Mouse (Mus musculus): Measurements from ENCODE around the gene Pabpc1l.
"Not testable (repeated sequence)": the region's sequence is repeated elsewhere in the genome, so short reads cannot be mapped to it uniquely, and the experiment has no call there.

The Pabpc1l gene

DNA sequence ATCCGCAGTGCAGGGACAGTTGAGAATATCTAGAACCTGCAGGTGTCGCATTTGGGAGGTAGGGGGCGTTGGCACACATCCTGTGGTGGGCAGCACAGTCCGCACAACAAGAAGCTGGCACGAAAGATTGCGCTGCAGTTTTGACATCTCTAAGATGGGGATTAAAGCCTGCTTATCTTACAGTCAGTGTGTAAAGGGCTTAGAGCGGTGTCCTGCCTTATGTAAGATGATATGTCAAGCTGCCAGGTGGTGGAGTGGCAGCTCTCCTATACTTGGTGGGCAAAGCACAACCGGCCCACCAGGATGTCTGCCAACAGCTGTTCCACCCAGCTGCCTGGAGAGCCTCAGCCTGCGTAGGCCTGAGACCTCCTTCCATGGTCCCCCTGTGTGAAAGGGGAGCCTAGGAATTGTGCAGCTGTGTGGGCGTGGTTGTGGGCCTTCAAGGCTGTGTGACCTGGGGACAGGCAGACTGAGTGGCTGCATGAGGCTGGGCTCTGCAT lies 11.3 kb downstream of the Pabpc1l start:
- DNase-seq (ENCODE audit: low spot score in 2 of 2), result no peak

DNA sequence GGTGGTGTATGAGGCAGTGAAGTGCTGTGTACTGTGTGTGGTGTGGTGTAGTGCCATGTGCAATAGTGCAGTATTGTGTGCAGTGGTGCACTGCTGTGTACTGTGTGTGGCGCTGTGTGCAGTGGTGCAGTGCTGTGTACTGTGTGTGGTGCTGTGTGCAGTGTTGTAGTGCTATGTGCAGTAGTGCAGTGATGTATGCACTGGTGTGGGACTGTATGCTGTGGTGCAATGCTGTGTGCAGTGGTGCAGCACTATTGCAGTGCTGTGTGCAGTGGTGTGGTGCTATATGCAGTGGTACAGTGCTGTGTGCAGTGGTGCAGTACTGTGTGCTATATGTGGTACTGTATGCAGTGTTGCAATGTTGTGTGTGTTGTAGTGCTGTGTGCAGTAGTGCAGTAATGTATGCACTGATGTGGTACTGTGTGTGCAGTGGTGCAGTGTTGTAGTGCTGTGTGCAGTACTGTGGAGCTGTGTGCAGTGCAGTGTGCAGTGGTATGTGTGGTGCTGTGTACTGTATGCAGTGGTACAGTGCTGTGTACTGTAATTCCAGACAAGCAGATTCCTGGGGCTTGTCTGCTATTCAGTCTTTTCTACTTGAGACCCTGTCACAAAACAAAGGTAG lies 13.3 kb downstream of the Pabpc1l start:
- no peak for DNase-seq (ENCODE audit: low spot score in 2 of 2)

DNA sequence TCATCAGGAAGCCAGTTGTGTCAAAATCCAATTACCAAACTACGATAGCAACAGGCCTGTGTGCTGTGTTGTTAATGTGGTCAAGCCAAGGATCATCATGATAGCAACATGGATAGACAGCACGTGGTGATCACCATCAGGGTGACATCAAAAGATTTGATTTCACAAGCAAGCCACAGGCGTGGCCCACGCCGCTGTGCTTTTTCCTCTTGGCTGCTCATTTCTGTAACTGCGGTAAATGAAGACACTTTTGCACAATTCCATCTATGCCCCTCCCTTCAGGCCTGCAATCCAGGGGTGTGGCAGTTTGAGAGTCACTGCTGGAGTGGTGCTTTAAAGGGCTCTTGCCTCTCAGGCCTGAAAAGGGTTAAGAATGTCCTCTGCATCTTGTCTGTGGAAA lies 15.7 kb downstream of the Pabpc1l start:
- DNase-seq (ENCODE audit: low spot score in 2 of 2), result peak in 1 of 2 experiments; percentile 22

DNA sequence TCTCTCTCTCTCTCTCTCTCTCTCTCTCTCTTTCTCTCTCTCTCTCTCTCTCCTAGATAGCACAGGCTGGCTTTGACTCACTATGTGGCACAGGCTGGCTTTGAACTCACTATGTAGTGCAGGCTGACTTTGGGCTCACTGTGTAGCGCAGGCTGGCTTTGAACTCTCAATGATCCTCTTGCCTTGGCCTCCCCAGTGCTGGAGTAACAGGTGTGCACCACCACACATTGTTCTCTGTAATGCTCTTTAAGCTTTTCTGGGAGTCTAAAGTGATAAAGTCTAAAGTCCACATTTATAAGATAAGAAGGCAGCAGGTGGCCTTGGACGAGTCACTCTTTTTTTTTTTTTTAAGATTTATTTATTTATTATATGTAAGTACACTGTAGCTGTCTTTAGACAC lies 16.3 kb downstream of the Pabpc1l start:
- DNase-seq (ENCODE audit: low spot score in 2 of 2), result no peak

DNA sequence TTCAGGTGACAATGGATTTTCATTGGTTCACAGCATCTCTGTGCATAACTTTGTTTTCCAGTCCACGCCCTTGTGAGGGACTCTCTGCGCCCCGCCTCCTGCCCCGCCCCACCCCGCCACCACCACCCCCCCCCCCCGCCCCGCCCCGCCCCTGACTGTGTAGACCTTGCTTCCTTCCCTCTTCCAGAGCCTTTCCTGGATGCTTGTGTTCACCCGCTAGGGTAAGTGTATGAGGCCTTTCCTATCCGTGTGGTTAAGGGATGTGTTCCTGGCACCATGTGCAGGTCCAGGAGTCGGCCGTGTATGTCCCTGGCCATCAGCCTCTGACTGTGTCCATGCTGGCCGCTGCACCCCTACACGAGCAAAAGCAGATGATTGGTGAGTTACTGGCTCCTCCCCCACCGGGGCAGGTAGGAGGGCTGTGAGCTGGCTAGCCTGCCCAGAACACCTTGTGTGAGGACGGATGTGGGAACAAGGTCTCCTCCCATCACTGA lies 22.0 kb downstream of the Pabpc1l start:
- DNase-seq (ENCODE audit: low spot score in 2 of 2), result peak; percentile 39 to 66

DNA sequence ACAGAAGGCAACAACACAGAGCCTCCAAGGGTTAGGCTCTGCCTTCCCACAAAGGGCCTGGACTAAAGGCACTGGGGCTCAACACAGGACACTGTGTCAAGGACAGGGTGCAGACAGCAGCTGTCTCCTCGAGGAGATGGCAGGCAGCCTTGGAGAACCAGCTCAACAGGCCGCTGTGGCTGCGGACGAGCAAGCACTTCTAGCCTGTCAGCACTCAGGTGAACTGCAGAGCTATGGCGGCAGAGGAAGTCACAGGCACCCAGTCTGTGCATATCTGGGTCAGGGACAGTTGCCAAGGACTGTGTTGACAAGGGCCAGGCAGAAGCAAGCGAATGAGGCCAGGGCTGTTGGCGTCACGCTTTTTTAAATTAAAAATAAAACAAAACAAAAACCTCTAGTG lies 28.5 kb downstream of the Pabpc1l start:
- DNase-seq (ENCODE audit: low spot score in 2 of 2), result no peak

DNA sequence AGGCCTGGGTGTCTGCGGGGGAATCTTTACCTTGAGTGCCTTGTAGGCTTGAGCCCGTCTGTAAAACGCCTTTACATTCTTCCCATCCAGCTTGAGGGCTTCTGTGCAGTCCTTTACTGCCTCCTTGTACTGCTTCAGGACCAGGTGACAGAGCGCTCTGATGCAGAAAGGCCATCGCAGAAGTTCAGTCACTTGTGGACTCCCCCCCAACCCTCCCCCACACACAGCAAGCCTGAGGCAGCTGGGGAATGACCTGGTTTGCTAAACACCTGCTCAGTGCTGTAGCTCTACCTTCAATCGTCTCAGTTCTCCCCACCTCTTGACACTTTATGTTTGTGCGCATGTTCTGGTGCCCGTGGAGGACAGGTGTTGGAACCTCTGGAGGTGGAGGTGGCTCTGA lies 29.4 kb downstream of the Pabpc1l start:
- no peak for DNase-seq (ENCODE audit: low spot score in 2 of 2)

DNA sequence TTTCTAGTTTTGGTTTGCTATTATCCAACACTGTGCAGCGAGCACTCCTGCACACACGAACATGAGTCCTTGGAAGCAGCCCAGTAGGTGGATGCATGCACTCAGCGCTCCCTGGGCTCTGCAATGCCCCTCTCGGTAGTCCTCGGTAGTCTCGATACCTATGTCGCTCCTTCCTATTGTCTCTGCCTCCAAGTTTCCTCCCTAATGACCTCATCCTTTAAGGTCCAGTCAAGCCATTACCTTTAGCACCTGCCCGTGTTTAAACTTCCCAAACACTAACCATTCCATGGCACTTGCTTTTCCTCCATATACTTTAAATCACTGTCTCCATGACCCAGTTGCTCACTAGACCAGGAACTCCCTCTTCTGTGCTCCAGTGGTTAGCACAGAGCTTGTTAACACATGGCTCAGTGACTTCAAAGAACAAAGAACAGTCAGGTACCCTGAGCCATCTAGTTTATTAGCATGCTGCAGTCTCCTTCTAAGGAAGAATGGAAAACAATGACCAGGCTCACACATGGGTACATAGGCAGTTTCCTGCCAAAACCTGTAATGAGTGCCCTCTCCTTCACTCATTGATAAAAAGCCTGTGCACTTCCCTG lies 34.5 kb downstream of the Pabpc1l start:
- DNase-seq (ENCODE audit: low spot score in 2 of 2), result no peak

DNA sequence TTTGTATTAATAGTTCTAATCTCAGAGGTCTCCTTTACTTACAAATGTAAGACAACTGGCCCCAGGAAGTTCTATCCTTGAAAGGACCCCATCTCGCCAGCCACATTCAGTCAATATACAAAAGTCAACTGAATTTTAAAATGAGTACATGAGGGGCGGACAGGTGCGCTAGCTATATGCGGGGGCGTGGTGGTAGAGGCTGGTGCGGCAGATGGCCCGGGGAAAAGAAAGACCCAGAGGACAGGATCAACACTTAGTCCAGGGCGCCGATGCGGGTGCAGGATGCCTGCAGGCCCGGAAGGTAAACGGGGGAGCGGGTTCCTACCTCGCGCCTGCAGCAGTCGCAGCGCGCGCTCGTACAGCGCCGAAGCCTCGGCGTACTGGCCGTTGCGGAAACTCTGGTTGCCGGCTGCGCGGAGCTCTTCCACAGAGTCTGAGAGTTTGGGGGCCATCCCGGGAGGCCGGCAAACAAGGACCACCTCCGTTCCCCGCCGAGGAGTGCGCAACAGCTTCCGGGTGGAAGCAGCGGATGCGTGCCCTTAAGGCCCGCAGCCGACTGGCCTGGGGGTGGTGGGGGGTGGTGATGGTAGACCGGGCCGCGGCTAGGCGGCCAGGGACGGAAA lies 45.0 kb downstream of the Pabpc1l start, which contains the start of gene Stk4:
Stk4 (plus strand) TSS at position 181 of the 623 bp plus-strand sequence.
- DNase-seq (ENCODE audit: low spot score in 2 of 2), result peak in 1 of 2 experiments; percentile 75

DNA sequence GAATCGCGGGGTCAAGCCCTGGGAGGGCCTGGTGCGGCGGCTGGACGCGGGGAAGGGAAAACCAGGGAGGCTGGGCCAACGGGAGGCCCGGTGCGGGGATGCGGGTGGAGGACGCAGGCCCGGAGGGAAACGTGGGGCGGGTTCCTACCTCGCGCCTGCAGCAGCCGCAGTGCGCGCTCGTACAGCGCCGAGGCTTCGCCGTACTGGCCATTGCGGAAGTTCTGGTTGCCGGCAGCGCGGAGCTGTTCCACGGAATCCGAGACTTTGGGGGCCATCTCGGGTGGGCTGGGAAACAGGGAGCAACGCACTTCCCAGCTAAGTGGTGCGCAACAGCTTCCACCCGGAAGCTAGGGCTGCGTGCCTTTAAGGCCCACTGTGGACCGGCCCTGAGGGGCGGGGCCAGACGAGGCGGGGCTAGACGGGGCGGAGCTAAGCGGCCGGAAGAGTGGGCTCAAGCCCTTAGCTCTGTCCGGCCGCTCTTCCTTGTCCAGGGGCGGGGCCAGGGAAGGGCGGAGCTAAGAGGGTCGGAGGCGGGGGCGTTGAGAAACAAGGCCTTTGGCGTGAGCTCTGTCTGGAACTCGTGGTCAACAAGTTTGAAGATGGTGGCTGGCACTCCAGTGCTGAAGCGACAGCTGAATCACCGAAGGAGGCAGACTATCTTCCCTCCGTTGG lies 45.7 kb downstream of the Pabpc1l start, which contains the start of gene Tomm34:
Tomm34 (minus strand) TSS at position 405 of the 672 bp plus-strand sequence.
- peak; percentile 95 to 96 for DNase-seq (ENCODE audit: low spot score in 2 of 2)

DNA sequence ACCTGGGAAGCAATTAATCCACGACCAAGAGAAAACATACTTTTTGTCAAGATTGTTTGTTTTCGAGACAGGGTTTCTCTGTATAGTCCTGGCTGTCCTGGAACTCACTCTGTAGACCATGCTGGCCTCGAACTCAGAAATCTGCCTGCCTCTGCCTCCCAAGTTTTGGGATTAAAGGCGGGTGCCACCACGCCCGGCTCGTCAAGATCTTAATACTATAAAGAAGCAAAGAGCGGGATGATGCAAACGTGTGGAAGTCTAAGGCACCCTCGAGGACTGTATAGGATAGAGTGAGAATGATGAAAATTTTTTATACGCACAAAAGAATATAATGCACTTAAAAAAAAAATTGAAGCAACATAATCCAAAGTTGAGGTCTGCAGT lies 46.2 kb downstream of the Pabpc1l start:
- not testable (repeated sequence) for DNase-seq (ENCODE audit: low spot score in 2 of 2)

DNA sequence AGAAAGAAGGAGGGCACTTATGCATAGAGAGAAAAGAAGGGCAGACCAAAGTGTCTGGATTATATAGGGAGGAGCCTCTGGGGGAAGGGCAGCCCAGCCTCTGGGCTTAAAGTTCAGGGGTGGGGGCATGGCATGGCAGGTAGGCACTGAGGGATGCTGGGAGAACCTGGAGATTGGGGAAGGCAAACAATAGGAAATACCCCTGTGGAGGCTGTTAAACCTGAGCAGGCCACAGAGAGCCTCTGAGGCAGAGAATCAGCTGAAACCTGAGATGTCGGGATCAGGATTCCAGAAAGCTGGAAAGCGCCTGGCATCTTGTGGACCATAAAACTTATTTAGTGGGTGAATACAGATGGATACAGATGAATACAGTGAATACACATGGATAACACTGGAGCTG lies 46.9 kb downstream of the Pabpc1l start:
- no peak for DNase-seq (ENCODE audit: low spot score in 2 of 2)

DNA sequence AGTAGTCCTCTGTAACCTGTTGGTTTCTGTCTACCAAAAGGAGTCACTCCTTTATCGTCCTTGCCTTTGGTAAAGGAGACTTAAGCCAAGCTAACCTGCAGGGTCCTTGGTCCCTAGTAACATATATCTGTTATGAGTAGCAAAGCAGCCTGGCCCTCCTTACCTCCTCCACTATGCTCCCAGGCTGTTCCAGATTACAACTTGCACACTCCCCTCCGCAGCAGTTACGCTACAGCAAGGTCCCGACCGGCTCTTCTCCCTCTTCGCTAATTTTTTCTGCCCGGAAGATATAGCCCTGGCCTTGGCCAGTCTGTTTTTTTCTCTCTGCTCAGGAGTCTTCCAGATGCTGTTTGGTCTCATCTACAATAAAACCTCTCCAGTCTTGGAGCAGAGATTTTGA lies 47.9 kb downstream of the Pabpc1l start:
- DNase-seq (ENCODE audit: low spot score in 2 of 2), result no peak

DNA sequence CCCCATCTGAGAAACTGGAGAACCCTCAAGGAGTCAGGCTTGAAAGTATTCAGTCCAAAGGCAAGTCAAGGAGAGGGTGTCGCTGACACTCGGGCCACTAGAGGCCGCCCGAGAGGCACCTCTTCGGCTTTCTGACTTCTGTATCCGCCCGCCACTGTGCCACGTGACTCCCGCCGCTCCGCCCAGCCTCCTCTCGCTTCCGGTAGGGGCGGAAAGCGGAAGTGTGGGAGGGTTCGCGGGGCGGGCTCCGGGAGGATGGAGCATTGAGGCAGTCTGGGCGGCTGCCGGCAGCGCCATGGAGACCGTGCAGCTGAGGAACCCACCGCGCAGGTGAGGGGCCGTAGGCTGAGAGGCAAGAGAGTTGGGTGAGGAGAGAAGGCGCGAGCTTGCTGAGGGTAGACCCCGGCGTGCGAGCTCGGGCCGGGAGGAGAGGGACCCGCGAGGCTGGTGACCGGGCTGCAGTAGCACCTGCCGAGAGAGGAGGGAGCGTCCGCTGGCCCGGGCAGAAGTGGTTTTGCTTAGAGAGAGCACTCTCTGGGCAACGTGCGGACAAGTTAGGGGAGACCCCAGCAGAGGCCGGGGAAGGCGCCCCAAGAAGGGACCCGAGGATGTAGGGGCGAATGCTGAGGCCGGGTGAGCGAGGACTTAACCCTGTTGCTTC lies 48.8 kb downstream of the Pabpc1l start:
- DNase-seq (ENCODE audit: low spot score in 2 of 2), result peak; percentile 98 to 99

DNA sequence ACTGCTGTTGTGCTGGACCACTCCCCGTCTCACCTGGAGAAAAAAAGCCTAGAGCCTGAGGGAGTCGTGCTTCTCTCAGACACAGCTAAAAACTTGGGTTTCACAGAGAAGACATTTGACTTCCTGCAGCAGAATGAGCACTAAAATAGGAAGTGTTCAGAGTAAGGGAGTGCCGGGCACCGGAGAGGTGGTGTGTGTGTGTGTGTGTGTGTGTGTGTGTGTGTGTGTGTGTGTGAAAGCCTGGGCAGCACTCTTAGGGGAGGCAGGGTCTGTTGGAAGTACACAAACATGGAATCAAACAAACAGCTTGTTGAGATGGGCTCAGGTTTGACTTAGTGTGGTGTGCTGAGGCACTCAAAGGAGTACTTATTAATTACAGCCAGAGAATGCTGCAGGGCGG lies 49.8 kb downstream of the Pabpc1l start:
- peak; percentile 49 to 73 for DNase-seq (ENCODE audit: low spot score in 2 of 2)

DNA sequence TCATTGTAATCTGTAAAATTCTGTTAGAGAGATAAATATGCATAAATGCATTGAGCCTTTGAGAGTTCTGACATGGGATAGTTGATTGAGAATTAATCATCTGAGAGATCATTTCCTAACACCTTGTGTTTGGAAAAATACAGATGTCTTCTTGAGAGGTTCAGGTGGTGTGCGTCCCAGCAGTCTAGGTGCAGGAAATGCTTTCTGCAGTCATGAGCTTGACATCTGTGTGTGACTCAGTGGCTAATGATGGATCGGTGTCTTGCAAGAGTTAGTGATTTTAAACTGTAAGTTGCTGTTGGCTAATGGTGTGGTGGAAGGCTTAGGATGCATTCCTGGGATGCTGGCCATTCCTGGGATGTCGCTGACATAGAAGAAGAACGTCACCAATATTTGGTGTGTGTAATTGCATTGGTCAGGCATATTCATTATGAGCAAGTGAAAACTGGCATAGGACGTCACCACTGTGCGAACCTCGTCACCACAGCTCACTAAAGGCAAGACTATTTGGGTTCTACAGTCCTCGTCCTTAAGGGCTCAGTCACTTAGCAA lies 51.7 kb downstream of the Pabpc1l start:
- DNase-seq (ENCODE audit: low spot score in 2 of 2), result no peak

DNA sequence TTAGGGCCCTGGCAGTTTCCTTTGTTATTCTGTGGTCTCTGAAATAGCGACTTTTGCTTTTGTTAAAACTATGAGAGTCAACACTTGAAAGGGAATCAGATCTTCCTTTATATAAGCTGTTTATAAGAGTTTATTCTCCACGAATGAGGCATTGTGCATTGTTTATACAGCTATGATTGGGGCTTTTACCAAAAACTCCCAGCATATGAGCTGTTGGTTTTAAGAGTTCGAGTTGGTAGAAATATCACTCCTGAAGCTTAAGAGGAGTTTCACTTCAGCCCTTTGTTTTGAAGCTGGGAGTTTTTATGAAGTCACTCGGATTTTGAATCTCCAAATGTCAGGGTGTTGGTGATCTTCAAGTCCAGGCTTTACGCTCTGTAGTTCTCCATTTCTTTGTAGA lies 52.6 kb downstream of the Pabpc1l start:
- no peak for DNase-seq (ENCODE audit: low spot score in 2 of 2)

DNA sequence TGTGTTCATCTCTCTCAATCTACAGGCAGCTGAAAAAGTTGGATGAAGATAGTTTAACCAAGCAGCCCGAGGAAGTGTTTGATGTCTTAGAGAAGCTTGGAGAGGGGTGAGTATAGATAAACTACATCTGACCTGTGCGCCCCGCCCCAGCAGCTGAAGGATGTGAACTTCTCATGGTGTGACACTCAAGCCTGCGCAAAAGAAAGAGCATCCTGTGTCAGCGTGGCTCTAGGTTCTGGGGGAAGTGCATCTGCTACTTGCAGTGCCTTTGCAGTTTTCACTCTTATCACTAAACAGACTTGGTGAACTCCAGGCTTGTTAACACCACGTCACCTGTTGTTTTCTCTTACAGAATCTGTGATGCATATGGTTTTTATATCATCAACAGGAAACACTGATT lies 54.2 kb downstream of the Pabpc1l start:
- DNase-seq (ENCODE audit: low spot score in 2 of 2), result peak in 1 of 2 experiments; percentile 35

DNA sequence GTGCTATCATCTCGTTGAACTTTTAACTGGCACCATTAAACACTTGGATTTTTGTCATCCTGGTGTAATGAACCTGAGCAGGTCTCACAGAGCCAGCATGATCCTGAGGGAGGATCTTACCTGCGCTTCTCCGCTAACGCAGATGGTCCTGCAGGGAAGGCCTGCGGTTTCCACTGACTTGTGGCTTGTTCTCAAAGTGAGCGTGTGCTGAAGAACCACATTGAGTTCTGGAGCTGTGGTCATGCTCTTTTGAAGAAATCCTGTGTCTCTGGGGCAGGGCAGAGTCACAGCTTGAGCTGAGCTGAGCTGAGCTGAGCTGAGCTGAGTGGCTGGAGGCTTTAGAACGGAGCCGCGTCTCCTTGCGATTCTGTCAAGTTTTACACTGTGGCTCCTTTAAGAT lies 56.3 kb downstream of the Pabpc1l start:
- no peak for DNase-seq (ENCODE audit: low spot score in 2 of 2)

DNA sequence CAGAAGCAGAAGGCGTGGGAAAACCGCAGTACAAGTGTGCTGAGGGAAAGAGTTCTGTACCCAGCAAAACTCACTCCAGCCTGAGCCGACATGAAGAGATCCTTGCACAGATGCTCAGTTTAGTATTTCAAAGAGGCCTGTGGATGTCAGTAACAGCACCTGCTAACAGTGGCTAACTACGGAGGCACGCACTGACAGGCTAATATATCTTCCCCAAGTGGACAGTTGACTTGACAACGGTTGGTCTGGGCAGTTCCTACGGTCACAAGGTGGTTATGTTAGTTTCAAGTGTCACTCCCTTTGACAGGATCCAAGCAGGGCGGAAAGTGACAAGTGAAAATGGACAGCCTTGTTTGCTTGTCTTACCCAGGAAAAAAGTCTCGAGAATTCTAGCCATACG lies 56.9 kb downstream of the Pabpc1l start:
- no peak for DNase-seq (ENCODE audit: low spot score in 2 of 2)

DNA sequence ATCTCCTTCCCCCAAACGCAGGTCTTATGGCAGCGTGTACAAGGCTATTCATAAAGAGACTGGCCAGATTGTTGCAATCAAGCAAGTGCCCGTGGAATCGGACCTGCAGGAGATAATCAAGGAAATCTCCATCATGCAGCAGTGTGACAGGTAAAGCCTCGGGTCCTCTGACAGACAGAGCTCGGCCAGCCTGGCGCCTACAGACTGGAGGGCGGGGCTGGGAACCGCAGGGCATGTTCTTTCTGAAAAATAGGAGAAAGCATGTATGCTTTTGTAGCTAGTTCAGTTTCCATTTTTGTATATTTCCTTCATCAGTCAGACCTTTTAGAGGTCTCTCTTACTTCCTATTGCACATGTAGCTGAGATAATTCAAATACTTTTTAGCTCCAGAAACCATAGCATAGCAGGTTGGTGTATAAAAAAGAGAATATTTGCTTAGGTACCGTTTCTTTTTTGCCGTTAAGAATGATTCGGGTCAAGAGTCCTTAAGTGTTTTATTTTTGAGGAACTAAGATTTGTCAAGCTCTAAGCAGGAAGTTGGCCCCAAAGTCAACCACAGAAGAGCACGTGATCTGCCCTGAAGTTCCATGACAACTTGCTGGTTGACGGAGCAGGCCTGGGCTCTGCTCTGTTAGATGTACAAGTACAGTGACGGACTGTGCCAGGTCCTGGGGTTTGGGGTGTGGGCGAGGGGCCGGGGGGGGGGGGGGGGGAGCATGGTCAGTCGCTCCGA lies 58.5 kb downstream of the Pabpc1l start:
- DNase-seq (ENCODE audit: low spot score in 2 of 2), result peak in 1 of 2 experiments; percentile 58

Data from spleen, postnatal 4 days (tissue).